Mouse (Mus musculus) forebrain, embryonic 14.5 days (tissue): Measurements from ENCODE around the gene Timp3. TPM values are rescaled to one million over a fixed set of nuclear protein-coding genes. Genes with fewer than 3 reads are reported as not detected.

ENCODE experiments used
- ATAC-seq: fragments of 200-750 bp; cut with Nextera tagmentation; 2 replicates; pipeline ENCODE4 v1.8.0; 2017; ENCODE audit warnings: mild to moderate bottlenecking, moderate library complexity
- DNase-seq: peaks from one replicate; pipeline ENCODE4 v3.0.0-alpha.2; 2015; ENCODE audit warnings: low spot score
- H3K27ac ChIP-seq: fragments of 300-500 bp; sonication (generic); 2 replicates; pipeline ENCODE4 v1.5.1; 2014; ENCODE audit warnings: low read depth, mild to moderate bottlenecking, control low read depth, low read length, moderate library complexity
- H3K27me3 ChIP-seq: fragments of 300-500 bp; sonication (generic); replicated peaks from 2 replicates; pipeline ENCODE4 v1.6.1; 2014; ENCODE audit warnings: low read length, control low read depth, mixed read lengths; ENCODE audit not compliant: control insufficient read depth, insufficient read depth
- H3K36me3 ChIP-seq: fragments of 300-500 bp; sonication (generic); 2 replicates; pipeline ENCODE4 v1.6.1; 2014; ENCODE audit warnings: low read length, control low read depth; ENCODE audit not compliant: control insufficient read depth, insufficient read depth
- H3K4me1 ChIP-seq: fragments of 300-500 bp; sonication (generic); 2 replicates; pipeline ENCODE4 v1.6.1; 2014; ENCODE audit warnings: antibody characterized with exemption, low read length, control low read depth; ENCODE audit not compliant: control insufficient read depth, insufficient read depth
- H3K4me2 ChIP-seq: fragments of 300-500 bp; sonication (generic); 2 replicates; pipeline ENCODE4 v1.6.1; 2014; ENCODE audit warnings: mild to moderate bottlenecking, control low read depth, low read length
- H3K4me3 ChIP-seq: fragments of 300-500 bp; sonication (generic); 2 replicates; pipeline ENCODE4 v1.5.1; 2014; ENCODE audit warnings: low read depth, low read length, control low read depth
- H3K9ac ChIP-seq: fragments of 300-500 bp; sonication (generic); 2 replicates; pipeline ENCODE4 v1.6.1; 2014; ENCODE audit warnings: mild to moderate bottlenecking, low read length, control low read depth, moderate library complexity
- H3K9me3 ChIP-seq: fragments of 300-500 bp; sonication (generic); replicated peaks from 2 replicates; pipeline ENCODE4 v1.6.1; 2016; ENCODE audit warnings: low read length, control low read depth, mixed read lengths; ENCODE audit not compliant: control insufficient read depth
- WGBS: fragments of 180-500 bp; shearing (Covaris S2); extraction: QIAGEN DNeasy Blood & Tissue Kit; methylation state at CpG from one replicate; pipeline ENCODE4 v1.1.7; 2014; 5-methylcytosine and 5-hydroxymethylcytosine counted together
- polyA plus RNA-seq: library from polyadenylated mRNA; unstranded; fragments of >200 nt; fragmentation: Nextera tagmentation; extraction: Ambion mirVana; gene quantifications from 2 replicates; pipeline ENCODE4 v1.2.1, GENCODE M21; 2014

Timp3 gene
- polyA plus RNA-seq, 1 experiment from 2014 or later: 7.9 TPM

DNA sequence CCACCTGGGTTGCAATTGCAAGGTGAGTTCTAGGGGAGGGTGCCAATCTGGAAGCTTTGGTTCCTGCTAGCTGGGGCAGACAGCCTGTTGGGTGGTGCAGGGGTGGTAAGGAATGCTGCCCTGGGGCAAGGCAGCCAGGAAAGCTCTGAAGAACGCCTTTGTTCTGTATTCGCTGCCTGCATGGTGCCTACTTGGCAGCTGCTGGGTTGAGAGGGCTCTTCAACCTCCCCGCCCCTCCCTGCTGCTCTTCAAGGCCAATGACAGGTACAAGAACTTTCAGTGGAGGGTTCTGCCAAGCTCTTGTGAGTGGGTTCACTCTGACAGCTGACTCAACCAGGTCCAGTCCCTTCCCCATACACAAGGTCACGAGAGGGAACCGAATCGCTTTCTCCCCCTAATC lies 44.5 kb downstream of the Timp3 start:
- H3K4me2 ChIP-seq: no peak overlapping the region
- ATAC-seq: no peak
- no peaks in the 10 kb centered on the region for H3K27me3 ChIP-seq
- no peak for DNase-seq
- WGBS: 73% methylated on average over 6 of the region's 6 CpGs
- H3K9ac ChIP-seq: no peak overlapping the region
- no peak overlapping the region for H3K27ac ChIP-seq
- H3K36me3 ChIP-seq: no peaks in the 10 kb centered on the region
- H3K4me1 ChIP-seq: no peaks in the 10 kb centered on the region; the same call in 1 of the 2 replicates
- H3K9me3 ChIP-seq: no peaks in the 10 kb centered on the region
- H3K4me3 ChIP-seq: no peak overlapping the region

- 92% methylated on average over 9 of the region's 9 CpGs for WGBS
- DNase-seq: no peak
Observed at GRCm38 (mm10) chr10:86345645-86346044, 45.5 kb downstream of the Timp3 start.

GRCm38 (mm10) chr10:86346235-86346840 lies 46.2 kb downstream of the Timp3 start:
- DNase-seq (no peak), ATAC-seq (no peak)
- H3K9ac ChIP-seq: no peak overlapping the region
- no peak overlapping the region for H3K4me3 ChIP-seq
- no peak overlapping the region for H3K4me2 ChIP-seq
- no peak overlapping the region for H3K27ac ChIP-seq
- 64% methylated on average over 3 of the region's 3 CpGs for WGBS
- H3K4me1 ChIP-seq: no peaks in the 10 kb centered on the region
- H3K27me3 ChIP-seq: no peaks in the 10 kb centered on the region
- peaks cover 6% of the 10 kb centered on the region; the same call in 1 of the 2 replicates for H3K36me3 ChIP-seq
- no peaks in the 10 kb centered on the region for H3K9me3 ChIP-seq

More at GRCm38 (mm10) chr10:86345645-86346044, 45.5 kb downstream of the Timp3 start:
- ATAC-seq: no peak
- Histone ChIP-seq H3K4me2 (no peak overlapping the region), H3K9me3 (no peaks in the 10 kb centered on the region), H3K4me3 (no peak overlapping the region), H3K9ac (no peak overlapping the region), H3K4me1 (no peaks in the 10 kb centered on the region), H3K27me3 (no peaks in the 10 kb centered on the region), H3K36me3 (no peaks in the 10 kb centered on the region), H3K27ac (no peak overlapping the region)

- Histone ChIP-seq H3K4me2 (no peak overlapping the region), H3K36me3 (peaks cover 7% of the 10 kb centered on the region; the same call in 1 of the 2 replicates), H3K4me1 (no peaks in the 10 kb centered on the region), H3K4me3 (no peak overlapping the region), H3K9ac (no peak overlapping the region), H3K27me3 (no peaks in the 10 kb centered on the region), H3K27ac (no peak overlapping the region), H3K9me3 (no peaks in the 10 kb centered on the region)
- ATAC-seq (no peak), DNase-seq (no peak)
- WGBS: 85% methylated on average over 2 of the region's 2 CpGs
Observed at GRCm38 (mm10) chr10:86351287-86351686, 51.1 kb downstream of the Timp3 start.

- 90% methylated on average over 3 of the region's 3 CpGs for WGBS
- H3K4me1 ChIP-seq: no peaks in the 10 kb centered on the region
- no peak overlapping the region for H3K9ac ChIP-seq
- no peak overlapping the region for H3K4me2 ChIP-seq
- peaks cover 7% of the 10 kb centered on the region; the same call in 1 of the 2 replicates for H3K36me3 ChIP-seq
- H3K27me3 ChIP-seq: no peaks in the 10 kb centered on the region
- DNase-seq (no peak), ATAC-seq (no peak)
- H3K27ac ChIP-seq: no peak overlapping the region
- H3K4me3 ChIP-seq: no peak overlapping the region
- H3K9me3 ChIP-seq: no peaks in the 10 kb centered on the region
Observed at GRCm38 (mm10) chr10:86352521-86352920, 52.3 kb downstream of the Timp3 start.

DNA sequence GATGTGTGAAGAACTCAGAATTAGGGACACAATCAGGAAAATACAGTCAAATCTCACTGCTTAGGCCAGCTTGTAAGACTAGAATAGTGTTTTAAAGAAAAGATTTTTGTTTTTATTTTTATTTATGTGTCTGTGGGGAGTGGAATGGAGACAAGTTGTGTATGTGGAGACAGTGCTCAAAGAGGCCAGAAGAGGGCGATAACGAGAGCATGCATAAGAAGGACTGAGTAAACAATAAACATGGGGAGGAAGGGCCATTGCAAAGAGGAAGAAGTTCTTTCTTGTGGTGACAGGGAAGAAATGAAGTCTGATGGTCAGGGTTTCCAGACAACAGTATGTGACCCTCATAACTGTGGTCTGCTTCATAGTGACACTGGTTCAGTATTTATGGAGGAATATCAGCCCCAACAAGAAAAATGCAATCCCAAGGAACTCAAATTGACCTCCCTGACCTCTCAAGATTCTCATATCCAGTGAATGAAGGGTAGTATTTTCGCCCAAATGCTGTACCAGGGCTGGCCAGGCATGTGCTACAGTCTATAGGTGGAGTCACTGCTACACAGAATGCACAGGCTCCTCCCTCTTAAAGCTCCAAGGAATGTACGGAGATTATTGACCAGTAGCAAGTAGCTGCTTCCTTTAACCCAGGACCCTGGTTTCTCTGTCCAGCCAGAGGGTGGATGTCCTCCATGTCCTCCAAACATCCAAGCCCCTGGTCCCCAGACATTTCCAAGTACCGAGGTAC lies 56.8 kb downstream of the Timp3 start:
- ATAC-seq (no peak), DNase-seq (no peak)
- H3K9ac ChIP-seq: no peak overlapping the region
- H3K9me3 ChIP-seq: no peaks in the 10 kb centered on the region
- no peak overlapping the region for H3K4me3 ChIP-seq
- H3K27ac ChIP-seq: no peak overlapping the region
- 59% methylated on average over 5 of the region's 5 CpGs for WGBS
- no peak overlapping the region for H3K4me2 ChIP-seq
- H3K36me3 ChIP-seq: no peaks in the 10 kb centered on the region
- H3K4me1 ChIP-seq: no peaks in the 10 kb centered on the region
- no peaks in the 10 kb centered on the region for H3K27me3 ChIP-seq

GRCm38 (mm10) chr10:86358307-86358975 lies 58.3 kb downstream of the Timp3 start:
- no peak overlapping the region for H3K4me3 ChIP-seq
- no peaks in the 10 kb centered on the region for H3K27me3 ChIP-seq
- no peak overlapping the region for H3K4me2 ChIP-seq
- ATAC-seq: no peak
- no peak for DNase-seq
- H3K27ac ChIP-seq: no peak overlapping the region
- H3K9me3 ChIP-seq: no peaks in the 10 kb centered on the region
- no peaks in the 10 kb centered on the region for H3K36me3 ChIP-seq
- H3K4me1 ChIP-seq: no peaks in the 10 kb centered on the region
- 79% methylated on average over 7 of the region's 7 CpGs for WGBS
- no peak overlapping the region for H3K9ac ChIP-seq

GRCm38 (mm10) chr10:86359208-86359607 lies 59.0 kb downstream of the Timp3 start:
- Histone ChIP-seq H3K4me2 (no peak overlapping the region), H3K27ac (no peak overlapping the region), H3K4me1 (no peaks in the 10 kb centered on the region), H3K9ac (no peak overlapping the region), H3K9me3 (no peaks in the 10 kb centered on the region), H3K4me3 (no peak overlapping the region), H3K36me3 (no peaks in the 10 kb centered on the region), H3K27me3 (no peaks in the 10 kb centered on the region)
- ATAC-seq: no peak; the same call in 1 of the 2 replicates
- DNase-seq: peak; percentile 18
- 61% methylated on average over 2 of the region's 2 CpGs for WGBS

DNA sequence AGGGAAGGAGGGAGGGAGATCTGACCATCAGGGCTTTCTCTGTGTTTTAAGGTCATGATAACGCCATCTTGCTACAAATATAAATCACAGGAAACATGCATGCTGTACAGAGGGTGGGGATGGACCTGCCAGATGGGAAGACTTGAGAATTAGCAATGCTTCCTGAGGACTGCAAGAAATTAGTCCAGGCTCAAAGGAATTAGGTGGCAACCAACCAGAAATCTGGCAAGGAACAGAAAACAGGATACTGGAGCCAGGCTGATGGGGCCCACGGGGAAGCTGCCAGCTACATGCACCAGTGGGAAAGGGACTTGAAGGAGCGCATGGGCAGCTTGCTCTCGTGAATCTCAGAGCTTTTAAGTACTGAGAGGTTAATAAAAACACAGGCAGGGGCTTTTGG lies 59.5 kb downstream of the Timp3 start:
- ATAC-seq: peak; percentile 37; the same call in 1 of the 2 replicates
- no peak overlapping the region for H3K4me3 ChIP-seq
- H3K27me3 ChIP-seq: no peaks in the 10 kb centered on the region
- H3K9ac ChIP-seq: no peak overlapping the region
- no peaks in the 10 kb centered on the region for H3K9me3 ChIP-seq
- WGBS: 46% methylated on average over 4 of the region's 4 CpGs
- no peaks in the 10 kb centered on the region for H3K4me1 ChIP-seq
- no peaks in the 10 kb centered on the region for H3K36me3 ChIP-seq
- no peak overlapping the region for H3K27ac ChIP-seq
- H3K4me2 ChIP-seq: no peak overlapping the region
- DNase-seq: peak; percentile 55
